14 mouse cellular contexts compared by ENCODE assay signal in genomic region chr2:93841349-93841748, GRCm38 (mm10). TPM values are rescaled to one million over a fixed set of nuclear protein-coding genes. Genes with fewer than 3 reads are reported as not detected.
DNase-seq lines count a peak whose midpoint lies in the region.
"Had no signal": no experiment of that assay in that cellular context is flagged by ENCODE, and none has a peak within 500 bp of the region (broad histone marks: within the 10 kb centered on the region; RNA-seq: fewer than 3 reads in every experiment).

No protein-coding gene starts in this region.

- peak; percentile 10 for DNase-seq in lung, postnatal 36 days
- no peak for DNase-seq in lung, postnatal 10 days
- DNase-seq in MEL-GATA-1-ER (ENCODE audit: extremely low read depth, low read depth): peak; percentile 39
- DNase-seq in adrenal gland, adult 18-20 months (ENCODE audit: low spot score in 2 of 2): no peak
- DNase-seq in kidney, postnatal 4 days: no peak
- DNase-seq: adrenal gland, adult 8-10 months; adrenal gland, postnatal 14 days; adrenal gland, postnatal 36 days; cerebellum, adult 11-12 months; cerebellum, adult 2 months; cerebellum, adult 9-10 months; cerebellum, postnatal 10 days; cerebellum, postnatal 25 days; forebrain, postnatal 0 days had no signal

RNA-seq across cellular contexts. Expression of gene Accs, which starts 8.4 kb away (rescaled TPM):
- total RNA-seq in adrenal gland, adult 18-20 months (2021): 1 to 10 TPM; 6.1 to 6.9 TPM

RNA-seq across cellular contexts. Expression of gene Ext2, which starts 19.0 kb away (rescaled TPM):
- 10 to 100 TPM; 65.3 to 98.1 TPM for total RNA-seq in adrenal gland, adult 18-20 months (2021)

RNA-seq across cellular contexts. Expression of gene Accsl, which starts 27.6 kb away (rescaled TPM):
- total RNA-seq in adrenal gland, adult 18-20 months (2021): under 1 TPM; 0.40 to 0.74 TPM

Comparison
In these comparisons a context has a peak if more than half of its experiments do, and no peak if none do; other contexts are left out.
1. DNase-seq: peak in lung, postnatal 36 days (single experiment) and MEL-GATA-1-ER (single experiment); none in lung, postnatal 10 days (single experiment), adrenal gland, adult 18-20 months (0 of 2) and kidney, postnatal 4 days (0 of 2).